Mouse (Mus musculus) MEL (cell line): ENCODE data around the gene Pon2.
"Not testable (repeated sequence)": the region's sequence is repeated elsewhere in the genome, so short reads cannot be mapped to it uniquely, and the experiment has no call there.

Experiments used
- BHLHE40 ChIP-seq: IDR thresholded peaks from 2 replicates; pipeline ENCODE4 v1.6.1; 2012; ENCODE audit warnings: low read depth, mild to moderate bottlenecking, inconsistent platforms, low read length, improper control_type of control experiment, borderline replicate concordance
- CHD2 ChIP-seq: IDR thresholded peaks from 2 replicates; pipeline ENCODE4 v1.6.1; 2011; ENCODE audit warnings: low read length, improper control_type of control experiment
- CTCF ChIP-seq, 3 experiments: IDR thresholded peaks in 2 of 3; conservative IDR thresholded peaks in 1 of 3; 2 replicates each; pipeline ENCODE4 v1.5.1; 2011 to 2012; ENCODE audit warnings: low read length in 3 of 3, low read depth in 2 of 3, mild to moderate bottlenecking in 2 of 3, improper control_type of control experiment in 1 of 3, inconsistent platforms in 1 of 3, mixed read lengths in 1 of 3, moderate library complexity in 1 of 3; ENCODE audit not compliant: control insufficient read depth in 1 of 3, insufficient read depth in 1 of 3, poor library complexity in 1 of 3, severe bottlenecking in 1 of 3
- EP300 ChIP-seq, 2 experiments: IDR thresholded peaks; 2 replicates each; pipeline ENCODE4 v1.6.1; 2011; ENCODE audit warnings: improper control_type of control experiment in 2 of 2, low read length in 2 of 2, low read depth in 1 of 2, mild to moderate bottlenecking in 1 of 2
- MAX ChIP-seq: IDR thresholded peaks from 2 replicates; pipeline ENCODE4 v1.6.1; 2011; ENCODE audit warnings: low read length, improper control_type of control experiment
- POLR2A ChIP-seq, 2 experiments: IDR thresholded peaks; 2 replicates each; pipeline ENCODE4 v1.6.1; 2011 to 2012; ENCODE audit warnings: low read length in 2 of 2, mild to moderate bottlenecking in 2 of 2, control low read depth in 1 of 2, improper control_type of control experiment in 1 of 2, low read depth in 1 of 2, moderate library complexity in 1 of 2; ENCODE audit not compliant: control insufficient read depth in 1 of 2, insufficient read depth in 1 of 2, poor library complexity in 1 of 2
- TBP ChIP-seq: IDR thresholded peaks from 2 replicates; pipeline ENCODE4 v1.8.0; 2011; ENCODE audit warnings: low read depth, low read length, improper control_type of control experiment
- ZNF384 ChIP-seq: IDR thresholded peaks from 2 replicates; pipeline ENCODE4 v1.6.1; 2012; ENCODE audit warnings: low read depth, mild to moderate bottlenecking, inconsistent platforms, low read length, improper control_type of control experiment

DNA sequence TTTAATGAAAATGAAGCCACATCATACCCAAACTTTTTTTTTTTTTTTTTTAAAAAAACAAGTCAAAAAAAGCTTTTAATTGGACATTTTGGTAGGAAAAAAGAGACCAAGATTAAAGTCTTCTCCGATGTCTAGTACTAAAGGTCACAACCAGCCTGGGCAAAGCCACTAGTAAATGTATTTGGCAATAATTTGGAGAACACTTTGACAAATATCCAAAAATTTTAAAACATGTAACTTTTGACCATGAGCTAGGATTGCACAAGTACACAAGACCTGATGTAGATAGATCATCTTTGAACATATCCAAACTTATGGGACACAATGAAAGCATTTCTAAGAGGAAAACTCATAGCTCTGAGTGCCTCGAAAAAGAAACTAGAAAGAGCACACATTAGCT, 74.7 kb downstream of the Pon2 start:
- TF ChIP-seq CTCF (IDR thresholded peaks at IDR 0.05 in 2 of 3, conservative IDR thresholded peaks at IDR 0.05 in 1 of 3; ENCODE audit: control insufficient read depth in 1 of 3, insufficient read depth in 1 of 3, low read depth in 2 of 3, low read length in 3 of 3, poor library complexity in 1 of 3, severe bottlenecking in 1 of 3); ZNF384; TBP; EP300 (IDR thresholded peaks at IDR 0.05; ENCODE audit: low read depth in 1 of 2, low read length in 2 of 2); POLR2A (IDR thresholded peaks at IDR 0.05; ENCODE audit: control insufficient read depth in 1 of 2, insufficient read depth in 1 of 2, low read depth in 1 of 2, low read length in 2 of 2, poor library complexity in 1 of 2); MAX; CHD2; BHLHE40: not testable (repeated sequence)
